Mouse (Mus musculus) heart, adult 2 months (tissue): ENCODE data around the gene Echdc3. TPM values are rescaled to one million over a fixed set of nuclear protein-coding genes. Genes with fewer than 3 reads are reported as not detected.

Experiments used
- DNase-seq, 2 experiments: peaks; one replicate each; pipeline ENCODE4 v3.0.0; 2021
- H3K27ac ChIP-seq: fragments of 200-600 bp; 2 replicates; pipeline ENCODE4 v1.8.1; 2022
- H3K27me3 ChIP-seq: fragments of 200-500 bp; 2 replicates; pipeline ENCODE4 v1.6.1; 2012; ENCODE audit warnings: mild to moderate bottlenecking, low read length, inconsistent platforms, mixed read lengths; ENCODE audit not compliant: control insufficient read depth, insufficient read depth
- H3K36me3 ChIP-seq: fragments of 200-500 bp; 2 replicates; pipeline ENCODE4 v1.6.1; 2012; ENCODE audit warnings: low read length, inconsistent platforms; ENCODE audit not compliant: control insufficient read depth, insufficient read depth
- H3K4me1 ChIP-seq: fragments of 200-500 bp; 2 replicates; pipeline ENCODE4 v1.6.1; 2011; ENCODE audit warnings: low read length; ENCODE audit not compliant: control insufficient read depth, insufficient read depth
- H3K4me3 ChIP-seq: fragments of 200-600 bp; 2 replicates; pipeline ENCODE4 v1.8.1; 2022
- H3K79me2 ChIP-seq: fragments of 200-500 bp; replicated peaks from 2 replicates; pipeline ENCODE4 v1.6.1; 2012; ENCODE audit warnings: mild to moderate bottlenecking, inconsistent platforms, low read length, moderate library complexity, mixed read lengths; ENCODE audit not compliant: control insufficient read depth, insufficient read depth
- H3K9ac ChIP-seq: fragments of 200-500 bp; 2 replicates; pipeline ENCODE4 v1.6.1; 2012; ENCODE audit warnings: low read depth, mild to moderate bottlenecking, control low read depth, inconsistent platforms, low read length, mixed read lengths
- CTCF ChIP-seq: fragments of 200-600 bp; IDR thresholded peaks from 2 replicates; pipeline ENCODE4 v1.8.1; 2022; ENCODE audit warnings: antibody characterized with exemption, mild to moderate bottlenecking, moderate library complexity
- EP300 ChIP-seq: fragments of 200-500 bp; IDR thresholded peaks from 2 replicates; pipeline ENCODE4 v1.6.1; 2011; ENCODE audit warnings: low read depth, low read length, control low read depth; ENCODE audit not compliant: insufficient read depth
- POLR2A ChIP-seq: fragments of 200-500 bp; IDR thresholded peaks from 2 replicates; pipeline ENCODE4 v1.6.1; 2011; ENCODE audit warnings: mild to moderate bottlenecking, low read depth, low read length, control low read depth; ENCODE audit not compliant: insufficient read depth
- whole genome bisulfite sequencing: fragments of 180-500 bp; shearing (Covaris S2); methylation state at CpG from one replicate; pipeline ENCODE4 v1.1.7; 2018; 5-methylcytosine and 5-hydroxymethylcytosine counted together
- intact Hi-C: fragments of 180-260 bp; cut with DNase I; formaldehyde crosslinking; loops from one replicate; pipeline ENCODE4 v1.15.1; 2025
- polyA plus RNA-seq: library from polyadenylated mRNA; depleted of rRNA; stranded (reverse); fragments of >200 nt; gene quantifications from 2 replicates; pipeline ENCODE4 v1.2.3, GENCODE M21; 2012
- total RNA-seq, 2 experiments: library from RNA; stranded (reverse); gene quantifications; 2 replicates each; pipeline ENCODE4 v1.2.3; 2021

Gene Echdc3
- total and polyA plus RNA-seq, 3 experiments: 24.0 to 30.6 (median 27.1) TPM

- H3K4me3 ChIP-seq: no peak overlapping the region
- WGBS: 23% methylated on average over 2 of the region's 2 CpGs
- no peak for DNase-seq
- H3K36me3 ChIP-seq: no peaks in the 10 kb centered on the region
- H3K4me1 ChIP-seq: 0 out of 2 replicates have a peak, but pooled peaks cover 2% of the 10 kb centered on the region
- H3K79me2 ChIP-seq: no peaks in the 10 kb centered on the region
- TF ChIP-seq POLR2A (no peak), CTCF (no peak)
- H3K9ac ChIP-seq: no peak overlapping the region
- no peaks in the 10 kb centered on the region for H3K27me3 ChIP-seq
- intact Hi-C loops: no loop called here
- no peak overlapping the region for H3K27ac ChIP-seq
Observed at GRCm38 (mm10) chr2:6159735-6160134, 53.1 kb downstream of the Echdc3 start.

GRCm38 (mm10) chr2:6159219-6159618 lies 53.6 kb downstream of the Echdc3 start:
- no peak overlapping the region for H3K4me3 ChIP-seq
- H3K27ac ChIP-seq: no peak overlapping the region
- DNase-seq: no peak
- TF ChIP-seq POLR2A: no peak
- TF ChIP-seq EP300: no peak
- TF ChIP-seq CTCF: no peak
- H3K9ac ChIP-seq: no peak overlapping the region
- intact Hi-C loops: no loop called here
- H3K36me3 ChIP-seq: no peaks in the 10 kb centered on the region
- H3K79me2 ChIP-seq: no peaks in the 10 kb centered on the region
- 90% methylated on average over 9 of the region's 9 CpGs for WGBS
- H3K4me1 ChIP-seq: 0 out of 2 replicates have a peak, but pooled peaks cover 2% of the 10 kb centered on the region
- H3K27me3 ChIP-seq: no peaks in the 10 kb centered on the region

- H3K9ac ChIP-seq: no peak overlapping the region
- H3K27ac ChIP-seq: no peak overlapping the region
- no peak overlapping the region for H3K4me3 ChIP-seq
- H3K27me3 ChIP-seq: no peaks in the 10 kb centered on the region
- no peak for DNase-seq
- no peak for TF ChIP-seq CTCF
- no peak for TF ChIP-seq EP300
- no peak for TF ChIP-seq POLR2A
- intact Hi-C loops: no loop called here
- 79% methylated on average over 7 of the region's 7 CpGs for WGBS
- H3K4me1 ChIP-seq: 0 out of 2 replicates have a peak, but pooled peaks cover 2% of the 10 kb centered on the region
- H3K79me2 ChIP-seq: no peaks in the 10 kb centered on the region
- no peaks in the 10 kb centered on the region for H3K36me3 ChIP-seq
Observed at GRCm38 (mm10) chr2:6157635-6158034, 55.2 kb downstream of the Echdc3 start.

GRCm38 (mm10) chr2:6157208-6157607 lies 55.6 kb downstream of the Echdc3 start:
- Histone ChIP-seq H3K27me3 (no peaks in the 10 kb centered on the region), H3K27ac (no peak overlapping the region), H3K4me3 (no peak overlapping the region), H3K4me1 (no peaks in the 10 kb centered on the region), H3K9ac (no peak overlapping the region), H3K36me3 (no peaks in the 10 kb centered on the region), H3K79me2 (no peaks in the 10 kb centered on the region)
- TF ChIP-seq POLR2A (no peak), EP300 (no peak), CTCF (no peak)
- WGBS: 92% methylated on average over 4 of the region's 4 CpGs
- intact Hi-C loops: no loop called here
- DNase-seq: no peak

GRCm38 (mm10) chr2:6149801-6150200 lies 63.0 kb downstream of the Echdc3 start:
- TF ChIP-seq CTCF: no peak
- TF ChIP-seq EP300: no peak
- TF ChIP-seq POLR2A: no peak
- no peaks in the 10 kb centered on the region for H3K27me3 ChIP-seq
- intact Hi-C loops: no loop called here

GRCm38 (mm10) chr2:6146901-6147300 lies 65.9 kb downstream of the Echdc3 start:
- Histone ChIP-seq H3K27me3 (no peaks in the 10 kb centered on the region), H3K27ac (no peak overlapping the region), H3K79me2 (no peaks in the 10 kb centered on the region), H3K4me3 (no peak overlapping the region), H3K4me1 (no peaks in the 10 kb centered on the region), H3K9ac (no peak overlapping the region), H3K36me3 (no peaks in the 10 kb centered on the region)
- WGBS: 66% methylated on average over 7 of the region's 7 CpGs
- TF ChIP-seq CTCF: no peak
- TF ChIP-seq EP300: no peak
- TF ChIP-seq POLR2A: no peak
- intact Hi-C loops: no loop called here
- DNase-seq: no peak

More at GRCm38 (mm10) chr2:6149801-6150200, 63.0 kb downstream of the Echdc3 start:
- no peak overlapping the region for H3K9ac ChIP-seq
- no peaks in the 10 kb centered on the region for H3K79me2 ChIP-seq
- H3K4me3 ChIP-seq: no peak overlapping the region
- H3K4me1 ChIP-seq: no peaks in the 10 kb centered on the region
- no peak for DNase-seq
- no peaks in the 10 kb centered on the region for H3K36me3 ChIP-seq
- WGBS: 92% methylated on average over 5 of the region's 5 CpGs
- no peak overlapping the region for H3K27ac ChIP-seq
